ENCODE assay signal across 25 mouse cellular contexts in genomic region chr1:86361852-86362615, GRCm38 (mm10). TPM values are rescaled to one million over a fixed set of nuclear protein-coding genes. Genes with fewer than 3 reads are reported as not detected.
DNase-seq lines count a peak whose midpoint lies in the region; ATAC-seq and TF ChIP-seq lines count a peak whose summit lies in the region.
"Had no signal": no experiment of that assay in that cellular context is flagged by ENCODE, and none has a peak within 500 bp of the region (broad histone marks: within the 10 kb centered on the region; RNA-seq: fewer than 3 reads in every experiment).

No protein-coding gene starts in this region.

- no peak for TF ChIP-seq POLR2A in MEL (IDR thresholded peaks at IDR 0.05; ENCODE audit: control insufficient read depth in 1 of 2, insufficient read depth in 1 of 2, low read depth in 1 of 2, low read length in 2 of 2, poor library complexity in 1 of 2)

- H3K27ac ChIP-seq in liver, embryonic 12.5 days = no peak overlapping the region
- no peak overlapping the region for H3K27ac ChIP-seq in liver, embryonic 11.5 days (ENCODE audit: low read depth, low read length)
- peak overlapping the region; percentile 26; the same call in 1 of the 2 replicates for H3K27ac ChIP-seq in MEL (ENCODE audit: control insufficient read depth, low read depth, low read length)
- H3K27ac ChIP-seq: embryonic facial prominence, embryonic 10.5 days; embryonic facial prominence, embryonic 12.5 days; forebrain, embryonic 13.5 days; forebrain, embryonic 15.5 days had no signal

- no peak for TF ChIP-seq RAD21 in MEL (IDR thresholded peaks at IDR 0.05; ENCODE audit: low read depth, low read length)

- no peak for TF ChIP-seq CTCF in MEL (IDR thresholded peaks at IDR 0.05 in 2 of 3, conservative IDR thresholded peaks at IDR 0.05 in 1 of 3; ENCODE audit: control insufficient read depth in 1 of 3, insufficient read depth in 1 of 3, low read depth in 2 of 3, low read length in 3 of 3, poor library complexity in 1 of 3, severe bottlenecking in 1 of 3)

- no peaks in the 10 kb centered on the region for H3K27me3 ChIP-seq in liver, embryonic 12.5 days (replicated peaks)
- H3K27me3 ChIP-seq in liver, embryonic 11.5 days (replicated peaks; ENCODE audit: control insufficient read depth, insufficient read depth, low read length) = no peaks in the 10 kb centered on the region
- no peaks in the 10 kb centered on the region for H3K27me3 ChIP-seq in MEL (ENCODE audit: control insufficient read depth in 1 of 2, insufficient read depth in 2 of 2, low read length in 2 of 2)
- H3K27me3 ChIP-seq: CH12.LX; embryonic facial prominence, embryonic 12.5 days; forebrain, embryonic 13.5 days; forebrain, embryonic 15.5 days; Patski had no signal

- ATAC-seq in liver, embryonic 12.5 days = no peak
- no peak for ATAC-seq in liver, embryonic 11.5 days (replicated peaks; ENCODE audit: low FRiP score)
- ATAC-seq: activated CD4-positive, CD25-positive, alpha-beta regulatory T cell, adult 4 months; CD4-positive, CD25-positive, alpha-beta regulatory T cell, adult 4 months; forebrain, embryonic 13.5 days; forebrain, embryonic 15.5 days; forebrain, postnatal 0 days; Patski had no signal

- peaks cover 12% of the 10 kb centered on the region for H3K36me3 ChIP-seq in liver, embryonic 12.5 days
- H3K36me3 ChIP-seq in liver, embryonic 11.5 days (ENCODE audit: control insufficient read depth, insufficient read depth, low read length) = peaks cover 2% of the 10 kb centered on the region
- H3K36me3 ChIP-seq in MEL (ENCODE audit: control insufficient read depth in 1 of 2, insufficient read depth in 2 of 2, low read length in 2 of 2) = peaks cover 10 to 26% of the 10 kb centered on the region in 2 experiments

- no peak overlapping the region for H3K4me3 ChIP-seq in liver, embryonic 12.5 days
- no peak overlapping the region for H3K4me3 ChIP-seq in liver, embryonic 11.5 days (ENCODE audit: low read depth, low read length)
- H3K4me3 ChIP-seq in MEL (ENCODE audit: control insufficient read depth in 1 of 2, insufficient read depth in 1 of 2, low read depth in 2 of 2, low read length in 2 of 2) = no peak overlapping the region
- H3K4me3 ChIP-seq: embryonic facial prominence, embryonic 12.5 days; forebrain, embryonic 13.5 days; forebrain, embryonic 15.5 days had no signal

- H3K79me2 ChIP-seq in MEL (ENCODE audit: control insufficient read depth, insufficient read depth, low read length, poor library complexity) = peaks cover 39% of the 10 kb centered on the region

- H3K9me3 ChIP-seq in liver, embryonic 12.5 days (replicated peaks) = no peaks in the 10 kb centered on the region
- no peaks in the 10 kb centered on the region for H3K9me3 ChIP-seq in liver, embryonic 11.5 days (ENCODE audit: control insufficient read depth, low read length)
- H3K9me3 ChIP-seq in MEL (replicated peaks; ENCODE audit: insufficient read depth, low read length) = no peaks in the 10 kb centered on the region
- H3K9me3 ChIP-seq: embryonic facial prominence, embryonic 10.5 days; embryonic facial prominence, embryonic 12.5 days; forebrain, embryonic 13.5 days; forebrain, embryonic 15.5 days; G1E had no signal

- no peak for DNase-seq in liver, embryonic 11.5 days (ENCODE audit: low spot score)
- peak; percentile 40 for DNase-seq in 416B (ENCODE audit: low read depth)
- DNase-seq in MEL (ENCODE audit: low read depth, low spot score) = peak; percentile 75
- no peak for DNase-seq in gastrocnemius, postnatal 10 days
- DNase-seq in lung, postnatal 4 days = no peak
- DNase-seq: adrenal gland, adult 8-10 months; adrenal gland, postnatal 14 days; adrenal gland, postnatal 36 days; B cell, adult 2 months; cerebellum, adult 11-12 months; cerebellum, adult 2 months; cerebellum, adult 9-10 months; cerebellum, postnatal 10 days; cerebellum, postnatal 25 days; forebrain, postnatal 0 days had no signal

- peak overlapping the region; percentile 92; the same call in 1 of the 2 replicates for H3K9ac ChIP-seq in liver, embryonic 12.5 days
- H3K9ac ChIP-seq in liver, embryonic 11.5 days (ENCODE audit: low read depth, low read length) = no peak overlapping the region
- H3K9ac ChIP-seq in MEL (ENCODE audit: control insufficient read depth, low read depth, low read length, poor library complexity, severe bottlenecking) = no peak overlapping the region; the same call in 1 of the 2 replicates
- H3K9ac ChIP-seq: forebrain, embryonic 15.5 days; forebrain, postnatal 0 days had no signal

- WGBS in liver, embryonic 12.5 days (ENCODE audit: insufficient replicate concordance) = 71% methylated on average over 4 of the region's 4 CpGs
- 85% methylated on average over 4 of the region's 4 CpGs for WGBS in liver, embryonic 11.5 days

- peak overlapping the region; percentile 91; the same call in 1 of the 2 replicates for H3K4me2 ChIP-seq in liver, embryonic 12.5 days
- no peak overlapping the region for H3K4me2 ChIP-seq in liver, embryonic 11.5 days
- H3K4me2 ChIP-seq: embryonic facial prominence, embryonic 12.5 days; forebrain, embryonic 13.5 days; forebrain, embryonic 15.5 days had no signal

- H3K4me1 ChIP-seq in liver, embryonic 12.5 days = peaks cover 46% of the 10 kb centered on the region
- peaks cover 6% of the 10 kb centered on the region for H3K4me1 ChIP-seq in liver, embryonic 11.5 days (replicated peaks; ENCODE audit: control insufficient read depth, insufficient read depth, low read length)
- peaks cover 12 to 17% of the 10 kb centered on the region in 2 experiments for H3K4me1 ChIP-seq in MEL (ENCODE audit: control insufficient read depth in 1 of 2, insufficient read depth in 2 of 2, low read length in 2 of 2)

- peak in 1 of 2 experiments; percentile 61; a peak in 1 of 4 replicates for TF ChIP-seq EP300 in MEL (IDR thresholded peaks at IDR 0.05; ENCODE audit: low read depth in 1 of 2, low read length in 2 of 2)

TF ChIP-seq in MEL, 35 proteins besides CTCF, POLR2A, EP300 and RAD21:
- TF ChIP-seq MAZ (IDR thresholded peaks at IDR 0.05; ENCODE audit: low read depth, low read length) (no peak), TAL1 (IDR thresholded peaks at IDR 0.05; ENCODE audit: low read length) (peak; percentile 13; the same call in 1 of the 2 replicates), MYC (IDR thresholded peaks at IDR 0.05; ENCODE audit: low read depth, low read length) (no peak; the same call in 1 of the 2 replicates), GATA1 (IDR thresholded peaks at IDR 0.05; ENCODE audit: low read depth, low read length) (peak; percentile 76), MAX (IDR thresholded peaks at IDR 0.05; ENCODE audit: low read length) (0 out of 2 replicates have a peak, but pooled peaks have one; percentile 42), JUND (IDR thresholded peaks at IDR 0.05; ENCODE audit: low read depth, low read length) (no peak), ETS1 (IDR thresholded peaks at IDR 0.05; ENCODE audit: low read depth, low read length) (no peak), MXI1 (IDR thresholded peaks at IDR 0.05; ENCODE audit: low read depth, low read length) (peak; percentile 67), USF1 (IDR thresholded peaks at IDR 0.05; ENCODE audit: low read depth, low read length) (no peak), HCFC1 (IDR thresholded peaks at IDR 0.05; ENCODE audit: low read depth, low read length) (peak; percentile 38; the same call in 1 of the 2 replicates), ZNF384 (IDR thresholded peaks at IDR 0.05; ENCODE audit: low read depth, low read length) (peak; percentile 78), SIN3A (IDR thresholded peaks at IDR 0.05; ENCODE audit: low read length) (peak; percentile 57), KAT2A (conservative IDR thresholded peaks at IDR 0.05; ENCODE audit: low read depth, low read length) (no peak), TBP (IDR thresholded peaks at IDR 0.05; ENCODE audit: low read depth, low read length) (no peak)

RNA-seq across cellular contexts. Expression of gene Ncl, which starts 2.8 kb away (rescaled TPM):
- 648 and 660 TPM in 2 replicates for polyA plus RNA-seq in liver, embryonic 12.5 days (2016; fragmentation: Nextera tagmentation; extraction: Ambion mirVana)
- 828 and 901 TPM in 2 replicates for polyA plus RNA-seq in liver, embryonic 11.5 days (2014; fragmentation: Nextera tagmentation; extraction: Ambion mirVana)
- 370 and 422 TPM in 2 replicates for total RNA-seq in MEL (2012; rRNA removed)
- polyA plus RNA-seq in MEL (2012; ENCODE audit: insufficient read depth in 1 of 2, insufficient read length in 2 of 2, low read depth in 1 of 2, low replicate concordance in 2 of 2, missing spikeins in 1 of 2) = 1,000 to 10,000 TPM in 1 of 2 experiments, 100 to 1,000 TPM in 1; 246 to 1,708 TPM
- total RNA-seq in gastrocnemius, postnatal 10 days (2021) = 100 to 1,000 TPM; 143 to 165 TPM

RNA-seq across cellular contexts. Expression of gene B3gnt7, which starts 59.4 kb away (rescaled TPM):
- 4.7 and 4.8 TPM in 2 replicates for polyA plus RNA-seq in liver, embryonic 12.5 days (2016; fragmentation: Nextera tagmentation; extraction: Ambion mirVana)
- 8.9 TPM in 2 replicates for polyA plus RNA-seq in liver, embryonic 11.5 days (2014; fragmentation: Nextera tagmentation; extraction: Ambion mirVana)
- total RNA-seq in MEL (2012; rRNA removed) = not detected in 2 replicates
- polyA plus RNA-seq in MEL (2012; ENCODE audit: insufficient read depth in 1 of 2, insufficient read length in 2 of 2, low read depth in 1 of 2, low replicate concordance in 2 of 2, missing spikeins in 1 of 2) = under 1 TPM in 1 of 2 experiments, not detected in 1; 0.40 TPM
- total RNA-seq in gastrocnemius, postnatal 10 days (2021) = under 1 TPM; 0.09 to 0.29 TPM
- polyA plus RNA-seq: CD4-positive, CD25-positive, alpha-beta regulatory T cell, adult 4 months; G1E had no signal

Comparison
In these comparisons a context has a peak if more than half of its experiments do, and no peak if none do; other contexts are left out.
1. DNase-seq: peak in 416B (single experiment) and MEL (single experiment); none in liver, embryonic 11.5 days (single experiment), gastrocnemius, postnatal 10 days (single experiment) and lung, postnatal 4 days (0 of 2).